Comparison of ENCODE assay signal across 23 mouse cellular contexts in the genomic region with DNA sequence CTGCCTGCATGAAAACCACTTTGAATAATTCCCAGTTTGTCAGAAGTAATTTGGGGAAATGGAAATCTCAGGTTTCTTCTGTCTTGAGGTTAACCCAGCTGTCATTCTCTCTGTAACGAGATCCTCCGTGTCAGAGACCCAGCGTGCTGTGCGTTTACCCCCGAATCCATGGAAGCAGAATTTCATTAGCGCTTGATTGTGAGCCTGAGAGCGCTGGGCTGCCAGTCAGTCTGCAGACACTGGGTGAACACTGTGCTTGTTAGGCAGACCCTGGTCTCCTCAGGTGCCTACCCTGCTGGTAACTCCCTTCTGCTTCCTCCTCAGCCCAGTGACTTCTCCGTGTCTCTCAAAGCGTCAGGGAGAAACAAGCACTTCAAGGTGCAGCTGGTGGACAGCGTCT.
A peak's percentile ranks its signal among the peaks of the same experiment; 100 is the strongest.
DNase-seq lines count a peak whose midpoint lies in the region; ATAC-seq and TF ChIP-seq lines count a peak whose summit lies in the region.
"Had no signal": no experiment of that assay in that cellular context is flagged by ENCODE, and none has a peak within 500 bp of the region (broad histone marks: within the 10 kb centered on the region; RNA-seq: fewer than 3 reads in every experiment).

No protein-coding gene starts in this region.

- DNase-seq in hindbrain, embryonic 10.5 days (ENCODE audit: low spot score), result no peak
- no peak for DNase-seq in hindbrain, postnatal 0 days (ENCODE audit: low spot score)
- DNase-seq in midbrain, embryonic 14.5 days, result peak; percentile 43
- no peak for DNase-seq in midbrain, embryonic 11.5 days (ENCODE audit: low spot score, missing footprints)
- DNase-seq in kidney, adult 9 months, result no peak
- DNase-seq in urinary bladder, adult 2 months (ENCODE audit: low spot score), result no peak
- DNase-seq: adrenal gland, postnatal 36 days; cerebellum, adult 11 months; cerebellum, adult 9-11 months; heart, postnatal 36 days; kidney, postnatal 25 days; lung, postnatal 4 days; thymus, adult 18-20 months; thymus, postnatal 36 days had no signal

- H3K4me3 ChIP-seq in hindbrain, embryonic 10.5 days, result no peak overlapping the region
- H3K4me3 ChIP-seq in hindbrain, postnatal 0 days (ENCODE audit: low read length), result no peak overlapping the region
- no peak overlapping the region for H3K4me3 ChIP-seq in midbrain, embryonic 14.5 days (replicated peaks; ENCODE audit: low read depth, low read length)
- H3K4me3 ChIP-seq in midbrain, embryonic 11.5 days (ENCODE audit: low read depth, low read length), result no peak overlapping the region
- H3K4me3 ChIP-seq in forebrain, embryonic 13.5 days, result no peak overlapping the region
- no peak overlapping the region for H3K4me3 ChIP-seq in midbrain, embryonic 16.5 days (ENCODE audit: low read depth, low read length)
- H3K4me3 ChIP-seq: embryonic facial prominence, embryonic 15.5 days; heart, embryonic 15.5 days; intestine, embryonic 15.5 days; layer of hippocampus, adult 2 months; midbrain, embryonic 12.5 days; neural tube, embryonic 15.5 days had no signal

- H3K9ac ChIP-seq in hindbrain, postnatal 0 days (replicated peaks; ENCODE audit: low read length), result no peak overlapping the region
- H3K9ac ChIP-seq in midbrain, embryonic 14.5 days (replicated peaks; ENCODE audit: low read length), result no peak overlapping the region
- H3K9ac ChIP-seq in midbrain, embryonic 11.5 days (ENCODE audit: low read length), result no peak overlapping the region
- no peak overlapping the region for H3K9ac ChIP-seq in forebrain, embryonic 13.5 days
- no peak overlapping the region for H3K9ac ChIP-seq in midbrain, embryonic 16.5 days (ENCODE audit: low read depth, low read length)
- H3K9ac ChIP-seq: embryonic facial prominence, embryonic 15.5 days; heart, embryonic 15.5 days; intestine, embryonic 15.5 days; midbrain, embryonic 12.5 days; neural tube, embryonic 15.5 days had no signal

- TF ChIP-seq CTCF in hindbrain, postnatal 0 days (IDR thresholded peaks at IDR 0.05; ENCODE audit: low read depth), result no peak

- H3K9me3 ChIP-seq in hindbrain, embryonic 10.5 days, result no peaks in the 10 kb centered on the region
- H3K9me3 ChIP-seq in hindbrain, postnatal 0 days (ENCODE audit: low read length), result no peaks in the 10 kb centered on the region
- H3K9me3 ChIP-seq in midbrain, embryonic 14.5 days (ENCODE audit: control insufficient read depth, low read length), result no peaks in the 10 kb centered on the region
- H3K9me3 ChIP-seq in midbrain, embryonic 11.5 days (ENCODE audit: control insufficient read depth, low read length), result no peaks in the 10 kb centered on the region
- H3K9me3 ChIP-seq in forebrain, embryonic 13.5 days (replicated peaks), result no peaks in the 10 kb centered on the region
- H3K9me3 ChIP-seq in midbrain, embryonic 16.5 days (replicated peaks; ENCODE audit: control insufficient read depth, low read length, poor library complexity, severe bottlenecking), result no peaks in the 10 kb centered on the region
- H3K9me3 ChIP-seq: embryonic facial prominence, embryonic 15.5 days; heart, embryonic 15.5 days; intestine, embryonic 15.5 days; midbrain, embryonic 12.5 days; neural tube, embryonic 15.5 days had no signal

- peak overlapping the region; percentile 45 for H3K27ac ChIP-seq in hindbrain, embryonic 10.5 days
- H3K27ac ChIP-seq in hindbrain, postnatal 0 days, result no peak overlapping the region
- peak overlapping the region; percentile 49; the same call in 1 of the 2 replicates for H3K27ac ChIP-seq in midbrain, embryonic 14.5 days (replicated peaks; ENCODE audit: low read depth, low read length)
- no peak overlapping the region for H3K27ac ChIP-seq in midbrain, embryonic 11.5 days (ENCODE audit: low read depth, low read length)
- peak overlapping the region; percentile 44; the same call in 1 of the 2 replicates for H3K27ac ChIP-seq in forebrain, embryonic 13.5 days
- H3K27ac ChIP-seq in midbrain, embryonic 16.5 days (ENCODE audit: low read length), result peak overlapping the region; percentile 28; the same call in 1 of the 2 replicates
- H3K27ac ChIP-seq: embryonic facial prominence, embryonic 15.5 days; heart, embryonic 15.5 days; intestine, embryonic 15.5 days; layer of hippocampus, adult 2 months; midbrain, embryonic 12.5 days; neural tube, embryonic 15.5 days had no signal

- H3K36me3 ChIP-seq in hindbrain, embryonic 10.5 days, result peaks cover 60% of the 10 kb centered on the region
- no peaks in the 10 kb centered on the region for H3K36me3 ChIP-seq in hindbrain, postnatal 0 days (ENCODE audit: insufficient read depth, low read length)
- peaks cover 9% of the 10 kb centered on the region for H3K36me3 ChIP-seq in midbrain, embryonic 14.5 days (ENCODE audit: control insufficient read depth, insufficient read depth, low read length)
- peaks cover 3% of the 10 kb centered on the region; the same call in 1 of the 2 replicates for H3K36me3 ChIP-seq in midbrain, embryonic 11.5 days (ENCODE audit: control insufficient read depth, insufficient read depth, low read length)
- H3K36me3 ChIP-seq in forebrain, embryonic 13.5 days (ENCODE audit: poor library complexity, severe bottlenecking), result peaks cover 24% of the 10 kb centered on the region
- 0 out of 2 replicates have a peak, but pooled peaks cover 2% of the 10 kb centered on the region for H3K36me3 ChIP-seq in midbrain, embryonic 16.5 days (ENCODE audit: control insufficient read depth, insufficient read depth, low read length)

- H3K4me1 ChIP-seq in hindbrain, embryonic 10.5 days (replicated peaks), result peaks cover 6% of the 10 kb centered on the region; the same call in 1 of the 2 replicates
- H3K4me1 ChIP-seq in hindbrain, postnatal 0 days (ENCODE audit: insufficient read depth, low read length), result no peaks in the 10 kb centered on the region
- H3K4me1 ChIP-seq in midbrain, embryonic 14.5 days (ENCODE audit: control insufficient read depth, insufficient read depth, low read length), result no peaks in the 10 kb centered on the region
- H3K4me1 ChIP-seq in midbrain, embryonic 11.5 days (ENCODE audit: control insufficient read depth, insufficient read depth, low read length), result no peaks in the 10 kb centered on the region
- H3K4me1 ChIP-seq in forebrain, embryonic 13.5 days, result peaks cover 11% of the 10 kb centered on the region; the same call in 1 of the 2 replicates
- H3K4me1 ChIP-seq in midbrain, embryonic 16.5 days (ENCODE audit: control insufficient read depth, insufficient read depth, low read length), result 0 out of 2 replicates have a peak, but pooled peaks cover 2% of the 10 kb centered on the region
- H3K4me1 ChIP-seq: intestine, embryonic 15.5 days; midbrain, embryonic 12.5 days; neural tube, embryonic 15.5 days had no signal

- no peak for ATAC-seq in hindbrain, postnatal 0 days
- ATAC-seq in midbrain, embryonic 14.5 days (ENCODE audit: low FRiP score, low TSS enrichment), result no peak; the same call in 1 of the 2 replicates
- ATAC-seq in midbrain, embryonic 11.5 days (ENCODE audit: low FRiP score), result no peak
- peak; percentile 57 for ATAC-seq in forebrain, embryonic 13.5 days
- peak; percentile 66 for ATAC-seq in midbrain, embryonic 16.5 days
- ATAC-seq: CD4-positive, CD25-positive, alpha-beta regulatory T cell, adult 4 months; intestine, embryonic 15.5 days had no signal

- no peak overlapping the region for H3K4me2 ChIP-seq in hindbrain, postnatal 0 days (ENCODE audit: low read depth, low read length)
- H3K4me2 ChIP-seq in midbrain, embryonic 14.5 days (ENCODE audit: low read length), result no peak overlapping the region
- no peak overlapping the region for H3K4me2 ChIP-seq in midbrain, embryonic 11.5 days
- H3K4me2 ChIP-seq in forebrain, embryonic 13.5 days, result no peak overlapping the region
- H3K4me2 ChIP-seq in midbrain, embryonic 16.5 days (ENCODE audit: low read length), result no peak overlapping the region
- H3K4me2 ChIP-seq: embryonic facial prominence, embryonic 15.5 days; heart, embryonic 15.5 days; intestine, embryonic 15.5 days; midbrain, embryonic 12.5 days; neural tube, embryonic 15.5 days had no signal

- no peaks in the 10 kb centered on the region for H3K27me3 ChIP-seq in hindbrain, embryonic 10.5 days (ENCODE audit: insufficient read depth, poor library complexity, severe bottlenecking)
- H3K27me3 ChIP-seq in hindbrain, postnatal 0 days (ENCODE audit: insufficient read depth, low read length), result no peaks in the 10 kb centered on the region
- no peaks in the 10 kb centered on the region for H3K27me3 ChIP-seq in midbrain, embryonic 14.5 days (ENCODE audit: control insufficient read depth, insufficient read depth, low read length)
- H3K27me3 ChIP-seq in midbrain, embryonic 11.5 days (ENCODE audit: control insufficient read depth, insufficient read depth, low read length), result no peaks in the 10 kb centered on the region
- no peaks in the 10 kb centered on the region for H3K27me3 ChIP-seq in forebrain, embryonic 13.5 days
- H3K27me3 ChIP-seq in midbrain, embryonic 16.5 days (ENCODE audit: control insufficient read depth, insufficient read depth, low read depth, low read length), result no peaks in the 10 kb centered on the region
- H3K27me3 ChIP-seq: embryonic facial prominence, embryonic 15.5 days; heart, embryonic 15.5 days; intestine, embryonic 15.5 days; midbrain, embryonic 12.5 days; neural tube, embryonic 15.5 days had no signal

- 76% methylated on average over 10 of the region's 10 CpGs for WGBS in hindbrain, embryonic 10.5 days
- 55% methylated on average over 10 of the region's 10 CpGs for WGBS in hindbrain, postnatal 0 days
- WGBS in midbrain, embryonic 14.5 days, result 56% methylated on average over 10 of the region's 10 CpGs
- 79% methylated on average over 10 of the region's 10 CpGs for WGBS in midbrain, embryonic 11.5 days
- 61% methylated on average over 10 of the region's 10 CpGs for WGBS in forebrain, embryonic 13.5 days
- 52% methylated on average over 10 of the region's 10 CpGs for WGBS in midbrain, embryonic 16.5 days

Comparison
In these comparisons a context has a peak if more than half of its experiments do, and no peak if none do; other contexts are left out.
1. H3K27ac ChIP-seq: peak in hindbrain, embryonic 10.5 days (single experiment), midbrain, embryonic 14.5 days (single experiment), forebrain, embryonic 13.5 days (single experiment) and midbrain, embryonic 16.5 days (single experiment); none in hindbrain, postnatal 0 days (single experiment) and midbrain, embryonic 11.5 days (single experiment).
2. ATAC-seq: peak in forebrain, embryonic 13.5 days (single experiment) and midbrain, embryonic 16.5 days (single experiment); none in hindbrain, postnatal 0 days (single experiment), midbrain, embryonic 14.5 days (single experiment) and midbrain, embryonic 11.5 days (single experiment).